Mouse (Mus musculus) duodenum, adult 2 months (tissue): ENCODE results near the gene Uxt. TPM values are rescaled to one million over a fixed set of nuclear protein-coding genes. Genes with fewer than 3 reads are reported as not detected.

ENCODE experiments used
- polyA plus RNA-seq: library from polyadenylated mRNA; depleted of rRNA; stranded (reverse); fragments of >200 nt; gene quantifications from 2 replicates; pipeline ENCODE4 v1.2.3, GENCODE M21; 2012; ENCODE audit warnings: low replicate concordance; rRNA removed

Gene Uxt
- polyA plus RNA-seq, result 5.1 and 7.9 TPM in 2 replicates

GRCm38 (mm10) chrX:20961477-20962378, at the start of gene Uxt:
TSS of gene Uxt (minus strand) at chrX:20962017.

GRCm38 (mm10) chrX:20950191-20950880, 11.5 kb downstream of the Uxt start, which contains the start of gene Elk1:
TSS of gene Elk1 (minus strand) at chrX:20950608.

GRCm38 (mm10) chrX:20931364-20931763, 30.5 kb downstream of the Uxt start, which contains the start of gene Cfp:
TSS of gene Cfp (minus strand) at chrX:20931555.

GRCm38 (mm10) chrX:20920844-20921364, 40.9 kb downstream of the Uxt start, which contains the start of gene Syn1:
TSS of gene Syn1 (minus strand) at chrX:20921004.

Other genes with a start within 250 kb of the Uxt start
- 167 and 190 TPM in 2 replicates for gene Araf, start 164.2 kb downstream of the Uxt start, polyA plus RNA-seq
- 0.70 and 3.8 TPM in 2 replicates for gene Timp1, start 91.9 kb downstream of the Uxt start, polyA plus RNA-seq
- 1.4 and 2.8 TPM in 2 replicates for gene Syn1, start 41.0 kb downstream of the Uxt start, polyA plus RNA-seq
- gene Cfp, start 30.5 kb downstream of the Uxt start, polyA plus RNA-seq, result 9.1 and 10.0 TPM in 2 replicates
- 3.1 and 5.6 TPM in 2 replicates for gene Elk1, start 11.4 kb downstream of the Uxt start, polyA plus RNA-seq
- 0.15 and 0.26 TPM in 2 replicates for gene Zfp182, start 100.3 kb upstream of the Uxt start, polyA plus RNA-seq
- not detected in 2 replicates for gene Spaca5, start 106.4 kb upstream of the Uxt start, polyA plus RNA-seq
- gene Zfp300, start 127.5 kb upstream of the Uxt start, polyA plus RNA-seq, result 0.01 TPM in 1 of 2 replicates, not detected in the other
- not detected in 2 replicates for gene Ssxa1, start 153.8 kb upstream of the Uxt start, polyA plus RNA-seq
- gene Gm21876, start 213.6 kb upstream of the Uxt start, polyA plus RNA-seq, result not detected in 2 replicates